Mouse (Mus musculus): ENCODE measurements at regions not wholly inside any gene's neighbourhood (a gene's known extent, or its start where the extent isn't known, plus 50 kb on each side); places are given as distances from the start of the nearest gene placed in this dataset.

- Histone ChIP-seq H3K4me2 (no peak overlapping the region), H3K27me3 (replicated peaks) (no peaks in the 10 kb centered on the region), H3K9me3 (replicated peaks) (0 out of 2 replicates have a peak, but pooled peaks cover 4% of the 10 kb centered on the region), H3K4me1 (no peaks in the 10 kb centered on the region), H3K4me3 (no peak overlapping the region), H3K36me3 (no peaks in the 10 kb centered on the region), H3K9ac (no peak overlapping the region), H3K27ac (no peak overlapping the region)
- WGBS (ENCODE audit: insufficient replicate concordance), result 41% methylated on average over 2 of the region's 2 CpGs
- no peak for ATAC-seq
These were observed 221.4 kb upstream of the Zfp637 start for GRCm38 (mm10) chr6:117619606-117620005.

GRCm38 (mm10) chr6:117622446-117622845 lies 218.5 kb upstream of the Zfp637 start:
- ATAC-seq, result no peak
- Histone ChIP-seq H3K4me1 (no peaks in the 10 kb centered on the region), H3K9ac (no peak overlapping the region), H3K4me2 (no peak overlapping the region), H3K4me3 (no peak overlapping the region), H3K27me3 (replicated peaks) (no peaks in the 10 kb centered on the region), H3K9me3 (replicated peaks) (0 out of 2 replicates have a peak, but pooled peaks cover 2% of the 10 kb centered on the region), H3K36me3 (no peaks in the 10 kb centered on the region), H3K27ac (no peak overlapping the region)
- WGBS (ENCODE audit: insufficient replicate concordance), result 55% methylated on average over 6 of the region's 6 CpGs

- Histone ChIP-seq H3K36me3 (no peaks in the 10 kb centered on the region), H3K4me2 (no peak overlapping the region), H3K27ac (no peak overlapping the region), H3K4me1 (no peaks in the 10 kb centered on the region), H3K27me3 (replicated peaks) (no peaks in the 10 kb centered on the region), H3K9me3 (replicated peaks) (no peaks in the 10 kb centered on the region), H3K4me3 (no peak overlapping the region), H3K9ac (no peak overlapping the region)
- ATAC-seq, result no peak
These were observed 218.0 kb upstream of the Zfp637 start for GRCm38 (mm10) chr6:117622946-117623345.

- Histone ChIP-seq H3K4me3 (no peak overlapping the region), H3K9ac (no peak overlapping the region), H3K36me3 (no peaks in the 10 kb centered on the region), H3K27me3 (replicated peaks) (no peaks in the 10 kb centered on the region), H3K27ac (no peak overlapping the region), H3K9me3 (replicated peaks) (no peaks in the 10 kb centered on the region), H3K4me1 (no peaks in the 10 kb centered on the region), H3K4me2 (no peak overlapping the region)
- no peak for ATAC-seq
- 65% methylated on average over 5 of the region's 5 CpGs for WGBS (ENCODE audit: insufficient replicate concordance)
These were observed 215.3 kb upstream of the Zfp637 start for GRCm38 (mm10) chr6:117625716-117626115.

- H3K9me3 ChIP-seq (replicated peaks), result no peaks in the 10 kb centered on the region
- ATAC-seq, result no peak
- no peaks in the 10 kb centered on the region for H3K4me1 ChIP-seq
- H3K27ac ChIP-seq, result no peak overlapping the region
- H3K4me2 ChIP-seq, result no peak overlapping the region
- H3K4me3 ChIP-seq, result no peak overlapping the region
- H3K27me3 ChIP-seq (replicated peaks), result no peaks in the 10 kb centered on the region
- H3K36me3 ChIP-seq, result no peaks in the 10 kb centered on the region
- 57% methylated on average over 3 of the region's 3 CpGs for WGBS (ENCODE audit: insufficient replicate concordance)
- no peak overlapping the region for H3K9ac ChIP-seq
These were observed 213.5 kb upstream of the Zfp637 start for GRCm38 (mm10) chr6:117627461-117627860.

- H3K9ac ChIP-seq, result no peak overlapping the region
- 0 out of 2 replicates have a peak, but pooled peaks cover 2% of the 10 kb centered on the region for H3K27me3 ChIP-seq (replicated peaks)
- no peak overlapping the region for H3K4me2 ChIP-seq
- H3K9me3 ChIP-seq (replicated peaks), result no peaks in the 10 kb centered on the region
- H3K36me3 ChIP-seq, result no peaks in the 10 kb centered on the region
- H3K4me3 ChIP-seq, result no peak overlapping the region
- H3K27ac ChIP-seq, result no peak overlapping the region
- H3K4me1 ChIP-seq, result no peaks in the 10 kb centered on the region
- 60% methylated on average over 8 of the region's 8 CpGs for WGBS (ENCODE audit: insufficient replicate concordance)
- no peak for ATAC-seq
These were observed 194.4 kb upstream of the Zfp637 start for GRCm38 (mm10) chr6:117646628-117647027.

GRCm38 (mm10) chr6:117650541-117650940 lies 190.4 kb upstream of the Zfp637 start:
- no peaks in the 10 kb centered on the region for H3K4me1 ChIP-seq
- no peak for ATAC-seq
- H3K27ac ChIP-seq, result no peak overlapping the region
- no peaks in the 10 kb centered on the region for H3K9me3 ChIP-seq (replicated peaks)
- H3K4me2 ChIP-seq, result no peak overlapping the region
- WGBS (ENCODE audit: insufficient replicate concordance), result 66% methylated on average over 5 of the region's 5 CpGs
- H3K27me3 ChIP-seq (replicated peaks), result 0 out of 2 replicates have a peak, but pooled peaks cover 2% of the 10 kb centered on the region
- H3K4me3 ChIP-seq, result no peak overlapping the region
- H3K9ac ChIP-seq, result no peak overlapping the region
- no peaks in the 10 kb centered on the region for H3K36me3 ChIP-seq

- no peaks in the 10 kb centered on the region for H3K9me3 ChIP-seq (replicated peaks)
- 0 out of 2 replicates have a peak, but pooled peaks cover 2% of the 10 kb centered on the region for H3K27me3 ChIP-seq (replicated peaks)
- no peak overlapping the region for H3K9ac ChIP-seq
- WGBS (ENCODE audit: insufficient replicate concordance), result 76% methylated on average over 4 of the region's 4 CpGs
- H3K4me2 ChIP-seq, result no peak overlapping the region
- H3K36me3 ChIP-seq, result no peaks in the 10 kb centered on the region
- no peaks in the 10 kb centered on the region for H3K4me1 ChIP-seq
- ATAC-seq, result no peak
- H3K27ac ChIP-seq, result no peak overlapping the region
- H3K4me3 ChIP-seq, result no peak overlapping the region
These were observed 189.4 kb upstream of the Zfp637 start for GRCm38 (mm10) chr6:117651551-117651950.

- Histone ChIP-seq H3K4me2 (no peak overlapping the region), H3K36me3 (no peaks in the 10 kb centered on the region), H3K9me3 (replicated peaks) (no peaks in the 10 kb centered on the region), H3K27me3 (replicated peaks) (0 out of 2 replicates have a peak, but pooled peaks cover 2% of the 10 kb centered on the region), H3K27ac (no peak overlapping the region), H3K4me3 (no peak overlapping the region), H3K4me1 (no peaks in the 10 kb centered on the region), H3K9ac (no peak overlapping the region)
- ATAC-seq, result no peak
- WGBS (ENCODE audit: insufficient replicate concordance), result 25% methylated on average over 3 of the region's 3 CpGs
These were observed 189.0 kb upstream of the Zfp637 start for GRCm38 (mm10) chr6:117652012-117652411.

GRCm38 (mm10) chr6:117652917-117653316 lies 188.1 kb upstream of the Zfp637 start:
- WGBS (ENCODE audit: insufficient replicate concordance), result 63% methylated on average over 9 of the region's 9 CpGs

GRCm38 (mm10) chr6:117653886-117654425 lies 187.0 kb upstream of the Zfp637 start:
- 0 out of 2 replicates have a peak, but pooled peaks cover 2% of the 10 kb centered on the region for H3K27me3 ChIP-seq (replicated peaks)
- no peak for ATAC-seq
- WGBS (ENCODE audit: insufficient replicate concordance), result 75% methylated on average over 15 of the region's 15 CpGs

More at GRCm38 (mm10) chr6:117652917-117653316, 188.1 kb upstream of the Zfp637 start:
- Histone ChIP-seq H3K36me3 (no peaks in the 10 kb centered on the region), H3K4me2 (no peak overlapping the region), H3K27ac (no peak overlapping the region), H3K27me3 (replicated peaks) (0 out of 2 replicates have a peak, but pooled peaks cover 2% of the 10 kb centered on the region), H3K4me1 (no peaks in the 10 kb centered on the region), H3K9me3 (replicated peaks) (no peaks in the 10 kb centered on the region), H3K9ac (no peak overlapping the region), H3K4me3 (no peak overlapping the region)
- no peak for ATAC-seq

GRCm38 (mm10) chr6:117655986-117656385 lies 185.0 kb upstream of the Zfp637 start:
- Histone ChIP-seq H3K4me2 (no peak overlapping the region), H3K9ac (no peak overlapping the region), H3K27me3 (replicated peaks) (no peaks in the 10 kb centered on the region), H3K4me1 (no peaks in the 10 kb centered on the region), H3K27ac (no peak overlapping the region), H3K9me3 (replicated peaks) (no peaks in the 10 kb centered on the region), H3K36me3 (no peaks in the 10 kb centered on the region), H3K4me3 (no peak overlapping the region)
- 77% methylated on average over 4 of the region's 4 CpGs for WGBS (ENCODE audit: insufficient replicate concordance)
- ATAC-seq, result no peak

More at GRCm38 (mm10) chr6:117653886-117654425, 187.0 kb upstream of the Zfp637 start:
- Histone ChIP-seq H3K4me3 (no peak overlapping the region), H3K36me3 (no peaks in the 10 kb centered on the region), H3K9me3 (replicated peaks) (no peaks in the 10 kb centered on the region), H3K27ac (no peak overlapping the region), H3K4me2 (no peak overlapping the region), H3K4me1 (no peaks in the 10 kb centered on the region), H3K9ac (no peak overlapping the region)

GRCm38 (mm10) chr6:117660576-117660975 lies 180.4 kb upstream of the Zfp637 start:
- Histone ChIP-seq H3K9me3 (replicated peaks) (no peaks in the 10 kb centered on the region), H3K4me2 (no peak overlapping the region), H3K27me3 (replicated peaks) (no peaks in the 10 kb centered on the region), H3K36me3 (no peaks in the 10 kb centered on the region), H3K27ac (no peak overlapping the region), H3K9ac (no peak overlapping the region), H3K4me3 (no peak overlapping the region), H3K4me1 (no peaks in the 10 kb centered on the region)
- 0% methylated on average over 1 of the region's 1 CpGs for WGBS (ENCODE audit: insufficient replicate concordance)
- ATAC-seq, result no peak
